Mouse (Mus musculus) cerebellum, adult 2 months (tissue): ENCODE measurements around the gene D930020B18Rik.

ENCODE experiments used
- CTCF ChIP-seq: fragments of 200-500 bp; IDR thresholded peaks from 2 replicates; pipeline ENCODE4 v1.5.1; 2011; ENCODE audit warnings: low read depth, mild to moderate bottlenecking, control low read depth, low read length, moderate library complexity, borderline replicate concordance; ENCODE audit not compliant: insufficient read depth
- POLR2A ChIP-seq: fragments of 200-500 bp; IDR thresholded peaks from 2 replicates; pipeline ENCODE4 v1.6.1; 2011; ENCODE audit warnings: low read length, control low read depth, borderline replicate concordance; ENCODE audit not compliant: insufficient read depth

DNA sequence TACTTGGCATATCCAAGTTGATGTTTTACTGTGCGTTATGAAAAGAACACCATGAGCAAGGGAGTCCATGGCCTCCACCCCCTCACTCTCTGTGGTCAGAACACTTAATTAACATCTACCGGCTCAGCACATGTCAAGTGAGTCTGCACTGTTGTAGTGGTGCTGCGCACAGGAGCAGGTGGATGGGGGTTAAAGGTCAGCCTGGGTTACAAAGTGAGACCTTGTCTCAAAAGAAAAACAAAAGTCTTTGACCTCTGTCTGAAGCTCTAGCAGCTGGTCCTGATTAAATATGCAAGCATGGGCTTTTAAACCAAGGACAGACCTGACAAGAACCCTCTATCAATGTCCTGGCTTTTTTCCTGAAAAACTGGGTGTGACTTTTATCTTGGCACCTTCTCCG is 100.9 kb downstream of the D930020B18Rik start:
- TF ChIP-seq CTCF (no peak), POLR2A (no peak)
